Mouse (Mus musculus) ovary, postnatal 10 days (tissue): ENCODE measurements around the gene Minos1.

ENCODE experiments used
- DNase-seq: peaks from one replicate; pipeline ENCODE4 v3.0.0; 2022; ENCODE audit warnings: low spot score

The Minos1 gene

DNA sequence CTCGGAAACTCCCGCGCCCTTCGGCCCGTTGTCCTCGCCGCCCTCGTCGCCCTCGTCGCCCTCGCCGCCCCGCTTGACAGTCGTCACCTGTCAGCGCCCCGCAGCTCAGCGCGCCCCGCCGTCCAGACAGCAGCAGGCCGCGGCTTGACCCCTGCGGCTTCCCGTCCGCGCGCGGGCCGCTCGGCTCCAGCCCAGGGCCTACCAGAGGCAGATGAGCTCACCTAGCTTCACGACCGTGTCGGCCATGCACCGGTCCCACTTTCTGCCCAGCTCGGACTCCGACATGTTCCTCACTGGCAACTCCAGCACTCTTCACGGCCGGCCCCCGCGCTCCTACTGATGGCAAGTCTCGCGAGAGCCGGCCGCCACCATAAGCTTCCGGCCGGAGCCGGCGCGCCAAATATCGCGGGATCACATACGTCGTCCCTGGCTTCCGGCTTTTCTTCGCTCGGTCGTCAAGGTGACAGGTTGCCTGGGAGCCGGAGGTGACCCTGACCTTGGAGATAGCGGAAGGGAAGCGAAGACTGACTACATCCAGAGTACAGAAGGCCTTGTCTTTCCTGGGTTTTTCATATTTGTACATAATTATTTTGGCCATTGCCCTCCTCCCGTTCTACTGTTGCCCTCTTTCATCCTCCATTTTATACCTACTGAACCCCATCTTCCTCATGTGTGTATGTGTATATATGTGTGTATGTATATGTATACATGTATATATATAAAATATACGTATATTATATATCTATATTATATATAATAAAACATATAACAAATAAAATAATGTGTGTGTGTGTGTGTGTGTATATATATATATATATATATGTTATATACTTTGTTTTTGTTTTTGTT lies at the start of gene Minos1:
Minos1 (minus strand) TSS at position 413 of the 849 bp plus-strand sequence.
- peak; percentile 96 for DNase-seq

DNA sequence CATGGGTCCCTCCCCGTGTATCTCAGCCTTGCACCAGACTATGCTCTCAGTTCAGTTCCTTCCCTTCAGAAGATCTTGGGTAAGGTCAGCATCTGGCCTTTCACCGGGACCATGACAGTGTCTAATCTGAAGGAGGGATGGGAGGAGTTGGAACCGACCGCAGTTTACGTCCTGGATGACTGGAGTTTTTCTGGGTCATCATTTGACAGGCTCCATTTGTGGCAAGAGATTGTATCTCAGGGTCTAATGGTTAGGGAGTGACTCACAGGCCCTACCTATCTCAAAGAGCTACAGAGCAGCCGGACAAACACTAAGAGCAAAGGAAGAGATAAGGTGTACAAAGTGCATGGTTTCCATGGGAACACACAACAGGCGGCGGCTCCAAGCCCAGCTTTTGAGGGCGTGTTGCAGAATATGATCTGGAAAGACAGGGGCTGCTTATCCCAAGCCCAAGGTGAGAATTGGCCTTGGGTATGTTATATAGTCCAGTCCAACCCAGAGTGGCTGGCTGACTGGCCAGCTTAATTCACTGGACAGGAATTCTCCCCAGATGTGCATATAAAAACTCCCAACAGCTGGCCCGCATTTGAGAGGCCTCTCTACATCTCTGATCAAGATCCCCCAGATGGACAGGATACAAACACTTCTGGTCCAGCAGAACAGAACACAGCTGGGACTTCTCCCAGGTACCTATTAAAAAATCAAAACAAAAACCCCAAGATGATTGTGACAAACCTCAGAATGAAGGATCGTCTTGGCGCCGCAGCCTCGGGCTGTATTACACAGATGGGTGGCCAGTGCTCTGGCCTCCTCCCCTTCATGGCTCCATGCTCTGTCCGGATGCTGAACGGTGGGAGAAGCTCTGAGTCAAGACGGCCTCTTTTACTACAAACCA lies 49.1 kb upstream of the Minos1 start:
- DNase-seq = no peak

DNA sequence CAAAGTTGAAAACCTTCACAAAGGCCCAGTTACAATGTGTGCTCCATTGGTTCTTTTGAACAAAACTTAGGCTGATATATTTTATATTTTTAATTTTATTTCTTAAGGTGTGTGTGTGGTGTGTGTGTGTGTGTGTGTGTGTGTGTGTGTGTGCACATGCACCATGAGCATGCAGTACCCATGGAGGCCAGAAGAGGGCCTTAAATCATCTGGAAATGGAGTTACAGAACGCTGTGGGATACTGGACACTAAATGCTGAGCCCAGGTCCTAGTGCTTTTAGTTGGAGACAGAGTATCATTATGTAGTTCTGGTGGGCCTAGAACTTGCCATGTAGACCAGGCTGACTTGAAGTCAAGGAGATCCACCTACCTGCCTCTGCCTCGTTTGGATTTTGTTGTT lies 48.3 kb upstream of the Minos1 start:
- DNase-seq = no peak

DNA sequence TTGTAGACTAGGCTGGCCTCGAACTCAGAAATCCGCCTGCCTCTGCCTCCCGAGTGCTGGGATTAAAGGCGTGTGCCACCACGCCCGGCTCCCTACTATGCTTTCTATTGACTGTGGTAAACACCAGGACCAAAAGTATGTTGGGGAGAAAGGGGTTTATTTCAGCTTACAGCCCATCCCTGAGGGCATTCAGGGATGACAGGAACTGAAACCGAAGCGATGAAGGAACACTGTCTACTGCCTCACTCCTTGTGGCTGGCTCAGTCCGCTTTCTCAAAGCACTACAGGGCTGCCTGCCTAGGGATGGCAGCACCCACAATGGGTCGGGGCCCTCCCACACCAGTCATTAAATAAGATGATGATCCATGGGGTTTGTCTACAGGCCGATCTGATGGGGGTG lies 47.5 kb upstream of the Minos1 start:
- DNase-seq = no peak

DNA sequence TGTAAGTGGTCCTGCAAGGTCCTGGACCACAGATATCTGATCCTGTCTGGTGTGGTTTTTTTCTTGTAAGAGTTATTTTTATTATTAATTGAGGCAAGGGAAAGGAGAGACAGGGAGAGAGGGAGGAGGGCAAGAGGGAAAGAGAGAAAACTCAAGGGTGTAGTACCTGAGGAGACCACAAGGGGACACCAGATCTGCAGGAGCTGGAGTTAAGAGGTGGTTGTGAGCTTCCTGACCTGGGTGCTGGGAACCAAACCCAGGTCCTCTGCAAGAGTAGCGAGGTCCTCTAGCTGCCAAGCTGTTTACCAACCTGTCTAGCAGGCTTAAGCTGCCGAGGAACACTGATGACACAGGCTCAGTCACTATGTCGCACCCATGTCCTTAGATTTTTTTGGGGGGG lies 47.0 kb upstream of the Minos1 start:
- DNase-seq = no peak

DNA sequence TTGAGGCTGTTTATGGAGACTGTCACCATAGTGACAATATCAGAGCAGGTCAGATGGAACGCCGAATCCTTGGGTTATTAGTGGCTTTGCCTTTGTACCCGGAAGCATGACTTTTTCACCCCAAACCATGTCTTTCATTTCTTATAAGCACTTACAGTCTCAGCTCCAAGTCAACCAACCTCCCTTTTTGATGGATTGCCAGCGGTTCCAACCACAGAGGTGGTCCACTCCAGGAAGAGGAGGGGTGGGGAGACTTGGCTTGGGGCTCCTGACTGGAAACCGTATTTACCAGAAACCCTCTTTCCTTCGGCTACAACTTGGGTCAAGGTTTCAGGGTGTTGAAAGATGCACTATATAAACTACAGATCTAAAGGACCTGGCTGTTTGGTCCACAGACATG lies 45.1 kb upstream of the Minos1 start:
- no peak for DNase-seq

DNA sequence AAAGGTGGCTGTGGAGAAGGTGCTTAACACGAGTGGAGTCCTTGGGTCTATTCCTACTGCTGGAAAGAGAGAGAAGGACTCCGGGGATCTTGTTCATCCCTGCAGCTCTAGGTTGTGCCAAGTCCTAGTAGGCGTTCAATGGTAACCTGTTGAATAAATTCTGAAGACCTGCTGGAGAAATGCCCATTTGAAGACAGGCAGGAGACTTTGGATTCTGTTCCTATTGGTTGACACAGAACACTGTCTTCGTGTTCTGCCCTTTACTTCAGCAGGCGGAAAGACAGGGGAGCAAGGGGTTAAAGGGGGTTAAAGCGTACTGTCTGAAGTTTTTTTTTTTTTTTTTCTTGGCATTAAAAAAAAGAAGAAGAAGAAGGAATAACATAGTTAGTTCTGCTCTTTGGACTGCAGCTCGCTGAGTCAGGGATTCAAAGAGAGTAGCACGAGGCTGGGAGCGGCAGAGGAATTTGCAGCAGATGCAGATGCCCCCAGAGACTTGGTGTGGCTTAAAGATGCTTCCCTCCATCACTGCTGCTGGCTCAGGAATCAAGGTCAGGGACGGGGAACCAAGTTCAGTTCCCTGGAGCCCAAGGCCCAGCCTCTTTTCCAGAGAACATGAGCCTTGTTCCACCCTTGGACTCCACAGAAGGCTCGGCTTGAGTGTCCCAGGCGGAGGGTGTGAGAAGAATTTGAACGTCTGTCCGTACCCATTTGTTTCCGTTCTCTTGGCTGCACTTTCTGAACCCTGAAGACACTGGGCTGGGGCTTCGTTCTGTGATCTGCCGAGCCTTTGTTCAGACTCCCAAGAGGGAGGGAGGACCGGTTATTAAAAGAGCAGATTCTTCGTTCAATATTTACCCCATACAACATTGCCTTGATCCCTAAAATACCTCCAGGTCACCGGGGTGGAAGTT lies 44.4 kb upstream of the Minos1 start:
- no peak for DNase-seq

DNA sequence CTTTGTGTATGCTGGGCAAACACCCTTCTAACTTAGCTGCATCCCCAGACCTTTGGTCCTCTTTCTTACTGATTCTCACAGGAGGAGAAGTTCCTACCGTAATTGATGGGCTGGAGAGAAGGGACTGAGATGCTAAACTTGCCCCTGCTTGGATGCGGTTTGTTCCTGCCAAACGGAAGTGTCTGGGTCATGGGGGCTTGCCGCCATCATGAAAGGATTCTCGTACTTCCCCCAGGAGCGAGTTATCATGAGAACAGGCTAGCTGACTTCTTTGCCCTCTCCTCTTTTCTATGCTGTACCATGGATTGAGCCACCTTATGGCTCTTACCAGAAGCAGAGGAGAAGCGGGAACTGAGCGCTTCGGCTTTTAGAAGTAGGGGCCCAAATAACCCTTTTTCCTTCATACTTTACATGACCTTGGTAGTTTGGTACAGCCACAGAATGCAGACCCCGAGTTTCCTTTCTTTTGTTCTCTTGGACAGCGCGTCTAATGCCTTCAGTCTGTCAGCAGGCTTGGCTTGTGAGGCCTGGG lies 38.9 kb upstream of the Minos1 start:
- DNase-seq = no peak

DNA sequence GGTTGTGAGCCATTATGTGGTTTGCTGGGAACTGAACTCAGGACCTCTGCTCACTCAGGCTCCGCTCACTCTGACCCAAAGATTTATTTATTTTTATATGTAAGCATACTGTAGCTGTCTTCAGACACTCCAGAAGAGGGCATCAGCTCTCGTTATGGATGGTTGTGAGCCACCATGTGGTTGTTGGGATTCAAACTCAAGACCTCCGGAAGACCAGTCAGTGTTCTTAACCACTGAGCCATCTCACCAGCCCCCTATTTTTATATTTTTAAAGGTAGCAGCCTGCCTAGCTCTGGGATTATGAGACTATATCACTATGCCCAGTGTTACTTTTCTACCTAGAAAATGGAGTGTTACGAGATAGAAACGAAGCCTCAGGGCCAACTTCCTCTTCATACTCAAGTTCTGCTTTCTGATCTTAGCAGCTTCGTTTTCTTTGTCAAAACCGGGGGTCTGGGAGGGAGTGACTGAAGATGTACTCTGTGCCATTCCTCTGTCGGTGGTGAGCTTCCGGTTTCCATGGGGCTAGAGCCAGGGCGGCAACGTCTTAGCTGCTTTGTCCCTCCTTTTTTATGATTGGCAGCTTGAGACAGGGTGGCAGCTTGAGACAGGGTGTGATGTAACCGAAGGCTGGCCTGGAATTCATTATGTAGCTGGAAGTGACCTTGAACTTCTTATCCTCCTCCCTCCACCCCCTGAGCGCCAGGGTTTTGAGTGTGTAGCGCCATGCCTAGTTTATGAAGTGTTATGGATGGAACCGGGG lies 38.3 kb upstream of the Minos1 start:
- no peak for DNase-seq

DNA sequence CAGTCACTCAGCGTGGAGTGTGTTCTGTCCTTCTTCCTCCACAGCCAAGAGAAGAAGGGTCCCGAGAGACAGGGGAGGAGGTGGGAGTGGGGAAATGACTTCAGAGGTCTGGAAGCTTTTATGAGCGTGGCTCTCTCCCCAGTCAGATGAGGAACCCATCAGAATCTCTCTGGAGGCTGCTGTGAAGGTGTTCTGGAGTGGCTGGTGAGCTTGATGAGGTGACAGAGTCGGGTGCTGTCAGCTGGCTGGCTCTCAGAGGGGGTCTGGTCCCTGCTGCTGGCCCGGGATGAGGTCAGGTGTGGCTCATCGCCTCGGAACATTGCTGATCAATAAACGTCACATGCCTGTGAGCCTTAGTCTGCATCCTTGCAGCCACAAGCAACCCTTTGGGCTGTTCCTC lies 36.2 kb upstream of the Minos1 start:
- DNase-seq = no peak

DNA sequence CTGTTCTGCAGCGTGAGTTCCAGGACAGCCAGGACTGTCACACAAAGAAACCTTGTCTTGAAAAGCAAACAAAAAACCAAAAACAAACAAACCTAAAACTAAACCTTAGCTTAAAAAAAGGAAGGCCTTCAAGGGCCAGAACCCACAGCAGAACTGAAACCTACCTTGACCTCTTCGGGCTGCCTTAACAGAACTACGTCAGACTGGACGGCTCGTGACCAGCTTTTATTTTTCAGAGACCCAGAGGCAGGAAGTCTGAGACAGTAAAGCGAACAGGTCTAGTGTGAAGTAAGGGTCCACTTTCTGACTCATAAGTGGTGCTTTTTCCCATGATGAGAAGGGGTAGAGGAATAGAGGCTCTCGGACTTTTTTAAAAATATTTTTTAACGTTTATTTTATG lies 35.3 kb upstream of the Minos1 start:
- no peak for DNase-seq

DNA sequence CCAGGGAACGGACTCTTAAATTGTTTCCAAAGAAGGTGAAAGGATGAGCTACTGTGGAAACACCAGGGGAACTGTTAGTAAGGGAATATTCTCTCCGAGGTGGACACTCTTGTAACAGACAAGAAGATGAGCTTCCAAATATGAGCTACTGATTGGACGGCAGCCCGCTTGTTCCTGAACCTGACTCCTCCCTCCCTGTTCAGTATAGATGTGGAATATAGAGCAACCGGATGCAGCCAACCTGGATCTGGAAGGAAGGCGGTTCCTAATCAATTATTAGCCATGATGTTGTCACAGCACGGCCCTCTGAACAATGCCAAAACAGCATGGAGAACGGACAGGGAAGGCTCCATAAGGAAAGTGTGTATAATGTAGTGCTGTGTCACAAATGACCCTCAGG lies 34.3 kb upstream of the Minos1 start:
- DNase-seq = no peak

DNA sequence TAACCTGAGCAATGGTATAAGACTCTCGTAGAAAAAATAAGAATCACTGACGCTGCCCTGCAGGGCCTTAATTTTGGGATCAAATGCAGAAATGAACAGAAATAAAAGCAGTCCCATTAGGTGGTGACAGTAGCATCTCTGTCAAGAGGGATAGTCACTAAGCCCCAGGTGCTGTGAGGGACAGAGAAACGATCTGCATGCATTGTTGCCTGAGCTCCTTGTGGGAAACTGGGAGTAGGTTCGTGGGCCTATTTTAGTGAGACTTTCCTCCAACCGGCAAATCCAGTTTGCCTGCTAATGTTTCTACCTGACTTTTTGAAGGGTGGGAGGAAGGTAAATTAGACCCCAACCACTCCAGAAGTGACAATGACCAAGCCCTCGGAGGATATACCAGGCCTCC lies 33.2 kb upstream of the Minos1 start:
- no peak for DNase-seq

DNA sequence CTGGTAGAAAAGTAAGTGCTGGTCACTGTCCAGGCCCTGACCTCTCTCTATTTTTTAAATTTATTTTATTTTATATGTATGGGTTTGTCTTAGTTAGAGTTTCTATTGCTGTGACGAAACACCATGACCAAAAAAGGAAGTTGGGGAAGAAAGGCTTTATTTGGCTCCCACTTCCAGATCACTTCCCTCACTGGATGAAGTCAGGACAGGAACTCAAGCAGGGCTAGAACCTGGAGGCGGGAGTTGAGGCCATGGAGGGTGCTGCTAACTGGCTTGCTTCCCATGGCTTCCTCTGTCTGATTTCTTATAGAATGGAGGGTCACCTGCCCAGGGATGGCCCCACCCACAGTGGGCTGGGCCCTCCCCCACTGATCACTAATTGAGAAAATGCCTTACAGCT lies 30.2 kb upstream of the Minos1 start:
- DNase-seq = no peak

DNA sequence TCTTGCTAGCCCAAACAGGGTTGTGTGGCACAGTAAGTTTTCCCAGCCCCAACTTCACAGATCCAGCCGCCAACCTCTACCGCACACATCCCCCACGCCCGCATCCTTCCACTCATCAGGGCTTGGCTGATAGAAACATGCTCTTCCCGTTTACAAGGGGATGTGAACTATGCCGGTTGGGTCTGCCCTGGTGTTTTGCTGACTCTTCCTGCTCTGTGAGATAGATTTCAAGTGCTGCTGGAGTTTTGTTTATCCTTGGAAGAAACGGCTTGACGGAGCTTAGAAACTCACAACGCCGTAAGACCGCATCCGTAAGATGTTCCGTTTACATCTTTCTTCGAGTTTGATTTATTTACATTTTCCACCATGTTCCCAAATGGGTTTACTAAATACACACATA lies 27.4 kb upstream of the Minos1 start:
- no peak for DNase-seq

DNA sequence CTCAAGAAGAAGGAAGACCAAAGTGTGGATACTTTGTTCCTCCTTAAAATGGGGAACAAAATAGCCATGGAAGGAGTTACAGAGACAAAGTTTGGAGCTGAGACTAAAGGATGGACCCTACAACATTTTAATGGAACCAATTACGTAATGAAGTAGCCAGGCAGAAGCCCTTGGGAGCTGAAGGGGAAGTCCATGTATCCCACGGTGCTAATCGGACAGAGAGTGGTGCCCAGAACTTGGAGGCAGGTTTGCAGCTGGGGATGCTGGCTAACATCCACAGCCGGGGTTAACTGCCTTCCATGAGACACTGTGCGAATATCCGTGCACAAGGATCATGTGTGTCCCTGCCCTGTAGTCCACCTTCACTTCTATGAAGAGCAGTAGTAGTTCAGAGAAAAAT lies 25.6 kb upstream of the Minos1 start:
- DNase-seq = no peak

DNA sequence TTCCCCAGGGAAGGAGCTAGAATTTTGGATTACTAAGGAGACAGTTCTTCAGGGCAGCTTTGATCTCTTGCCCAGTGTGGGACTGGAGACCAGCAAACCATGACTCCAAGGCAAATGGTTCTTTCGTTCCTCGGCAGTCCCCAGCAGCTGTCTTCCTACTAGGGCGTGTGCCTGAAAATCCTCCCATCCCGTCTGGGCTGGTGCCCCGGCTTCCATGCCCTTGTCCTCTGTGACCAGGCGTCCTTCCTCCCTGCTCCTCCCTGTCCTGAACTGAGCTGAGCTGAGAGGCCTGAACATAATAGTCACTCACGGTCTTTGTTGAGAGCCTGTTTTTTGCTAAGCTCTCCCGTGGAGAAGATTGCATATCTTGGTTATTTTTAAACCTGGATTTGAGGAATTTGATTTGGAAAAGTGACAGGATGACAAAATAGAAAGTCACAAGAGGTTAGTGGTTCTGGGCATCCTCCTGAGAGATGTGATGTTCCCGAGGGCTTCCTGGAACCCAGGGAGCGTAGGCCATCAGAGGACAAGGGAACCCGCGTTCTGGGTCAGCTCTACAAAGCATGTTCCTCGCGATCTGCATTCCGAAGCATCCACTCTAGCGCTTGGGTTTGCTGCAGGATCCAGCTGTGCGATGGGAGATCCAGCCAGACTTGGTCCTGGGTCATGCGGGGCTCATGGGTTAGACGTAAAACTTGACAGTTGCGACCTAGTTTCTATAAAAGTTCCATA lies 23.8 kb upstream of the Minos1 start:
- no peak for DNase-seq

DNA sequence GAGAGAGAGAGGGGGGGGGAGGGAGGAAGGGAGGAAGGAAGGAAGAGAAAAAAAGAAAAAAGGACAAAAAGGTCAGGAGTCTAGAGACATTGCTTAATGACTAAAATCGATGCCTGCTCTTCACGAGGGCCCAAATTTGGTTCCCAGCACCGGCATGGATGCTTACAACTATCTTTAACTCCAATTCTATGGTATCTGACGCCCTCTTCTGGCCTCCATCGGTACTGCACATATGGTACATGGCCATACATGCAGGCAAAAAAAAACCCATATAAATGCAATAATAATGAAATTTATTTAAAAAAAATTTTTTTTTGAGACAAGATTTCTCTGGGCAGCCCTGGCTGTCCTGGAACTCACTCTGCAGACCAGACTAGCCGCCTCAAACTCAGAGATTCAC lies 20.5 kb upstream of the Minos1 start:
- no peak for DNase-seq

DNA sequence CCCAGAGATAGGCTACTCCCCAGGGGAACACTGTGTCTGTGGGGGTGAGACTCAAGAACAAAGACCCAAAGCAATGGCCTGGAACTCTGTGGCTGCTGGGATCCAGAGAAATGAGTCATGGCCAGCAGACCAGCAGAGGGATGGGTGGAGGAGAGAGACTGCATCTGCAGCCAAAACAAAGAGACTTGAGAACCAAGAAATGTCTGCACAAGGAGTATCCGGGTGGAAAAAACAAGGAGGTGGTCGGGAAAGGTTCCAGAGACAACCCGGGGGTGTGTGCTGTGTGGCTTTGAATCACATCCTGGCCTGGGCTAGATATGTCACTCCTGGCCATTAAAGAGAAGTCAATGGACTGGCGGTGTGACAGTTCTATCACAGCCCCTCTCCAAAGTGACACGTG lies 15.8 kb upstream of the Minos1 start:
- DNase-seq = no peak

DNA sequence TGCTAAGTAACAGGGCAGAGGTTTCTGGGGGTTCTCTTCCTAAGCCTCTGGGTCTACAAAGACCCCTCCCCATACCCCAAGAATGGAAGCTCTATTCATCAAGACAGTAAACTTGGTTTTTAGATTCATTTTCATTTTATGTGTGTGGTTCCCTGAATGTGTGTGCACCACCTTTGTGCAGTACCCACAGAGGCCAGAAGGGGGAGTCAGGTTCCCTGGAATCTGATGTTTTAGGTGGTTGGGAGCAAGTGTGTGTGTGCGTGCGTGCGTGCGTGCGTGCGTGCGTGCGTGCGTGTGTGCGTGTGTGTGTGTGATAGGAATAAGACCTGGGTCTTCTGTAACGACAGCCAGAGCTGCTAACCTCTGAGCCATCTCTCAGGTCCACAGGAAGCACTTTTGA lies 14.2 kb upstream of the Minos1 start:
- no peak for DNase-seq

DNA sequence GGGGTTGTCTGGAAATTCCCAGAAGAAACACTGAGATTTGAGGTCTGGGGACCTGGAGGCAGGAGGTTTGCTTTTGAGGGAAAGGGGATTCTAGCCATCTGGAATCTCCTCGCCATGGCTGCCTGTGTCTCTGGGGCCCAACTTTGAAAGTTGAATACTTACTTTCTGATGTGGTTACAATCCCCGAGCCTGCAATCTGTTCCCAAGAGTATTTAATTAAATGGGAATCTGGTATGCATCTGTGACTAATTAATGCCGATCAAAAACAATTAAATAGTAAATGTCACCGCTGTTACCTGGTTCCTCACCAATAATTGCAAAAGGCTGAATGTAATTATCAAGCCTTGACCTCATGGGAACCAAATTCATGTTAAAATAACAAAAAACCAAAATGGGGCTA lies 13.7 kb upstream of the Minos1 start:
- no peak for DNase-seq
